Mouse (Mus musculus) urinary bladder, postnatal 14 days (tissue): Measurements from ENCODE around the gene Pik3ap1.

Source experiments
- DNase-seq: peaks from one replicate; pipeline ENCODE4 v3.0.0; 2021; ENCODE audit warnings: low spot score

Pik3ap1 gene

GRCm38 (mm10) chr19:41279724-41280244 lies 105.1 kb downstream of the Pik3ap1 start:
- DNase-seq, result no peak

GRCm38 (mm10) chr19:41278606-41279005 lies 106.3 kb downstream of the Pik3ap1 start:
- no peak for DNase-seq

- DNase-seq, result no peak
Measured at GRCm38 (mm10) chr19:41275588-41275987, 109.3 kb downstream of the Pik3ap1 start.

- no peak for DNase-seq
Measured at GRCm38 (mm10) chr19:41270906-41271305, 114.0 kb downstream of the Pik3ap1 start.

GRCm38 (mm10) chr19:41270151-41270727 lies 114.7 kb downstream of the Pik3ap1 start:
- peak; percentile 28 for DNase-seq

- no peak for DNase-seq
Measured at GRCm38 (mm10) chr19:41266251-41266901, 118.5 kb downstream of the Pik3ap1 start.

- no peak for DNase-seq
Measured at GRCm38 (mm10) chr19:41264331-41264799, 120.5 kb downstream of the Pik3ap1 start.

- DNase-seq, result peak; percentile 88
Measured at GRCm38 (mm10) chr19:41263630-41264295, 121.1 kb downstream of the Pik3ap1 start, which contains the start of gene Tm9sf3. Gene Tm9sf3, minus strand, starts transcription at chr19:41263997.

GRCm38 (mm10) chr19:41262712-41263629 lies 121.9 kb downstream of the Pik3ap1 start:
- peak; percentile 69 for DNase-seq

GRCm38 (mm10) chr19:41260736-41261135 lies 124.2 kb downstream of the Pik3ap1 start:
- no peak for DNase-seq

GRCm38 (mm10) chr19:41259256-41259655 lies 125.6 kb downstream of the Pik3ap1 start:
- DNase-seq, result no peak

GRCm38 (mm10) chr19:41258707-41259106 lies 126.2 kb downstream of the Pik3ap1 start:
- DNase-seq, result peak; percentile 29

- no peak for DNase-seq
Measured at GRCm38 (mm10) chr19:41254584-41254983, 130.3 kb downstream of the Pik3ap1 start.

- DNase-seq, result no peak
Measured at GRCm38 (mm10) chr19:41248968-41249367, 135.9 kb downstream of the Pik3ap1 start.

GRCm38 (mm10) chr19:41248271-41248670 lies 136.6 kb downstream of the Pik3ap1 start:
- DNase-seq, result no peak

- no peak for DNase-seq
Measured at GRCm38 (mm10) chr19:41246271-41246670, 138.6 kb downstream of the Pik3ap1 start.

GRCm38 (mm10) chr19:41244581-41244980 lies 140.3 kb downstream of the Pik3ap1 start:
- peak; percentile 56 for DNase-seq

GRCm38 (mm10) chr19:41241997-41242396 lies 142.9 kb downstream of the Pik3ap1 start:
- no peak for DNase-seq

- DNase-seq, result no peak
Measured at GRCm38 (mm10) chr19:41233698-41234097, 151.2 kb downstream of the Pik3ap1 start.
